Mouse (Mus musculus) lung, postnatal 0 days (tissue): ENCODE measurements at regions not wholly inside any gene's neighbourhood (a gene's known extent, or its start where the extent isn't known, plus 50 kb on each side); places are given as distances from the start of the nearest gene placed in this dataset.

ENCODE experiments used
- ATAC-seq: fragments of 200-750 bp; cut with Nextera tagmentation; 2 replicates; pipeline ENCODE4 v1.8.0; 2017; ENCODE audit warnings: moderate library complexity
- DNase-seq: peaks from one replicate; pipeline ENCODE4 v3.0.0-alpha.2; 2016; ENCODE audit warnings: low spot score
- H3K27ac ChIP-seq: fragments of 300-500 bp; sonication (generic); 2 replicates; pipeline ENCODE4 v1.5.1; 2014; ENCODE audit warnings: antibody characterized with exemption, mild to moderate bottlenecking, low read length, mixed read lengths
- H3K27me3 ChIP-seq: fragments of 300-500 bp; sonication (generic); replicated peaks from 2 replicates; pipeline ENCODE4 v1.6.1; 2014; ENCODE audit warnings: low read length, mixed read lengths; ENCODE audit not compliant: insufficient read depth
- H3K36me3 ChIP-seq: fragments of 300-500 bp; sonication (generic); 2 replicates; pipeline ENCODE4 v1.6.1; 2014; ENCODE audit warnings: low read length, mixed read lengths; ENCODE audit not compliant: insufficient read depth
- H3K4me1 ChIP-seq: fragments of 300-500 bp; sonication (generic); 2 replicates; pipeline ENCODE4 v1.6.1; 2014; ENCODE audit warnings: antibody characterized with exemption, low read depth, low read length, mixed read lengths; ENCODE audit not compliant: insufficient read depth
- H3K4me2 ChIP-seq: fragments of 300-500 bp; sonication (generic); replicated peaks from 2 replicates; pipeline ENCODE4 v1.6.1; 2014; ENCODE audit warnings: low read depth, mild to moderate bottlenecking, low read length, moderate library complexity, mixed read lengths
- H3K4me3 ChIP-seq: fragments of 300-500 bp; sonication (generic); 2 replicates; pipeline ENCODE4 v1.5.1; 2014; ENCODE audit warnings: low read depth, low read length
- H3K9ac ChIP-seq: fragments of 300-500 bp; sonication (generic); replicated peaks from 2 replicates; pipeline ENCODE4 v1.6.1; 2014; ENCODE audit warnings: low read depth, mild to moderate bottlenecking
- H3K9me3 ChIP-seq: fragments of 300-500 bp; sonication (generic); 2 replicates; pipeline ENCODE4 v1.6.1; 2016; ENCODE audit warnings: low read length, mixed read lengths
- CTCF ChIP-seq: IDR thresholded peaks from 2 replicates; pipeline ENCODE4 v1.5.1; 2016; ENCODE audit warnings: antibody characterized with exemption, mild to moderate bottlenecking
- EP300 ChIP-seq: IDR thresholded peaks from 2 replicates; pipeline ENCODE4 v1.6.1; 2016; ENCODE audit warnings: antibody characterized with exemption, mild to moderate bottlenecking, control low read depth
- WGBS: fragments of 180-500 bp; shearing (Covaris S2); extraction: QIAGEN DNeasy Blood & Tissue Kit; methylation state at CpG from one replicate; pipeline ENCODE4 v1.1.7; 2014; 5-methylcytosine and 5-hydroxymethylcytosine counted together

DNA sequence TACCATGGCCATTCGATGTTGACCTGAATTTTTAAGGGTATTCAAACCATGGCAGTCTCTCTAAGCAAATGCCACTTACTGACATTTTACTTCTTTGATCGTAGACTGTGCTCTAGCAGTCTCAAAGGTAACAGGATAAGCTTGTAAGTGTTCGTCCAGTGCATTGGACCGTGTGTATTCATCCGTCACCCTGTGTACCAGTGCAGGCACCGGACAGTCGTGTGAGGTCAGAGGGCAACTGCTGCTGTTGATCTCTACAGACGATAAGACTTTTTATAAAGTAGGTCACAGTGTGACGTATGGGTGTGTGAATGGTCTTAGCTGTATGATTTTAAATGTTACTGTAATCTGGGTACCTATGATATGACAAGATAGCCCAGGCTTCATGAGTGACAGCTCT lies 74.5 kb upstream of the Peli2 start:
- TF ChIP-seq EP300 = no peak
- no peak for TF ChIP-seq CTCF
- Histone ChIP-seq H3K4me2 (no peak overlapping the region), H3K9ac (no peak overlapping the region), H3K27me3 (no peaks in the 10 kb centered on the region), H3K4me1 (no peaks in the 10 kb centered on the region), H3K36me3 (no peaks in the 10 kb centered on the region), H3K27ac (no peak overlapping the region), H3K9me3 (no peaks in the 10 kb centered on the region), H3K4me3 (no peak overlapping the region)
- WGBS = 75% methylated on average over 9 of the region's 9 CpGs
- DNase-seq = no peak
- no peak for ATAC-seq

DNA sequence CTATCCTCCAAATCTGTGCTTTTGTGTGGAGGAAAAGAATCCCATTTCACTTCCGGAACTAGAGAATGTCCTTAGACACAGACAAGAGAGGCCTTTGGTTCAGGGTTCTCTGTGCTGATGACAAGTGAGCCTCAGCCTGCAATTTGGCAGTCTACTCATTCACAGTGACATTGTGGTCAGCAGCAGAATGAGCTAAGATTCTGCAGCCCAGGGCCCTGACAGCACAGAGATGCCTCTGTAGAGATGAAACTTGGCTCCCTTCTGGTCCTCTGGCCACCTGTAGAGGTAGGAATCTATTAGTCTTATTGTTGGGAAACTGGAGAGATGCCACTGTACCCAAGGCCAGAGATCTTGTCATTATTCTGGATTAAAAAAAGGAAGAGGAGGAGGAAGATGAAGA lies 73.8 kb upstream of the Peli2 start:
- H3K4me1 ChIP-seq = no peaks in the 10 kb centered on the region
- no peak overlapping the region for H3K9ac ChIP-seq
- WGBS = 77% methylated on average over 1 of the region's 1 CpGs
- no peak overlapping the region for H3K4me3 ChIP-seq
- H3K27me3 ChIP-seq = no peaks in the 10 kb centered on the region
- no peak overlapping the region for H3K4me2 ChIP-seq
- H3K9me3 ChIP-seq = no peaks in the 10 kb centered on the region
- TF ChIP-seq EP300 (no peak), CTCF (no peak)
- H3K36me3 ChIP-seq = no peaks in the 10 kb centered on the region
- no peak overlapping the region for H3K27ac ChIP-seq
- DNase-seq (no peak), ATAC-seq (no peak)

DNA sequence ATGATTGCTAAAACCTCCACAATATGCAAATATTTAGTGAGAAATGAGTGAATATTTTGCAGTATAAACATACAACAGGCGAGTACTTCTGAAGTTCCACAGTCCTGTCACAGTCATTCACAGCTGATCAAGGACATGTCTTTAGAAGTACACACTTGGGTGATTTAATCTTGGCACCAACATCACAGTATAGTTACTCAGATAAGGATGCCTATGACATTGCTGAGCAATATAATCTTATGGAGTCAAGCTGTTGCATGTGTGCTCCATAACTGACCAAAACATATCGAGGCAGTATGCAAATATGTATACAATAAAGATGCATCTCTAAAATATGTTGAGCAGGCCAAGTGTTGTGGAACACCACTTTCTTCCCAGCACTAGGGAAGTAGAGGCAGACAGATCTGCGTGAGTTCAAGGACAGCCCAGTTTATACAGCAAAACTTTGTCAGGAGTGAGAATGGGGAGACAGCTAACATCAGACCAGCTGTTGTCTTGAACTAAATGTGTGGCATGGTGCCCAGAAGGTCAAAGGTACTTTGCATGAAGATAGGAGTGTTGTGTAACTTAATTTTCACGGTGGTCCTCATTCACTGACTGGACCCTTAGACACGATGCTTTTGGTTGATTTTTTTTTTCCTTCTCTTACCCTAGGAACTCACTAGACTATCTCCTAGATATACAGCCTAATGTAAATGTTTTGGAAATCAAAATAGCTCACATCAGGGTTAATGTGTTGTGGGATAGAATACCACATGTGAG lies 70.7 kb upstream of the Peli2 start:
- H3K36me3 ChIP-seq = no peaks in the 10 kb centered on the region
- no peaks in the 10 kb centered on the region for H3K4me1 ChIP-seq
- H3K4me2 ChIP-seq = no peak overlapping the region
- peak; percentile 69 for ATAC-seq
- no peak overlapping the region for H3K27ac ChIP-seq
- DNase-seq = peak; percentile 73
- 47% methylated on average over 5 of the region's 5 CpGs for WGBS
- H3K9me3 ChIP-seq = no peaks in the 10 kb centered on the region
- TF ChIP-seq EP300 = peak; percentile 19; the same call in 1 of the 2 replicates
- no peak for TF ChIP-seq CTCF
- H3K4me3 ChIP-seq = no peak overlapping the region
- no peaks in the 10 kb centered on the region for H3K27me3 ChIP-seq
- no peak overlapping the region for H3K9ac ChIP-seq

DNA sequence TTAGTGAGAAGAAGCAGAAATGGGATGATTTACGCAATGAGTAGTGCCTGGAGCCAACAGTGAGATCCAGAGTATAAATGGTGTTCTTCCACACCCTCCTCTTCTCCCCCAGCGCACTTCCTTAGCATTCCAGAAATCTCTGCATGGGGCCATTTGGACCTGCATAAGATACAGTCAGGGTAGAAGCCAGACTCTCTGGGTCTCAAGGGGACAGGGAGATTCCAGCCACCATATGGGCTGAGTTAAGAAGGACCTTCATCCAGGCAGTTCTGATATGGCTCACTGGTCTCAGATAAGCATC lies 70.2 kb upstream of the Peli2 start:
- H3K4me3 ChIP-seq = no peak overlapping the region
- H3K4me2 ChIP-seq = no peak overlapping the region
- no peak overlapping the region for H3K9ac ChIP-seq
- H3K9me3 ChIP-seq = no peaks in the 10 kb centered on the region
- H3K4me1 ChIP-seq = no peaks in the 10 kb centered on the region
- ATAC-seq (peak; percentile 47), DNase-seq (peak; percentile 63)
- H3K27ac ChIP-seq = peak overlapping the region; percentile 32; the same call in 1 of the 2 replicates
- WGBS = 58% methylated on average over 2 of the region's 2 CpGs
- H3K36me3 ChIP-seq = no peaks in the 10 kb centered on the region
- no peak for TF ChIP-seq EP300
- no peak for TF ChIP-seq CTCF
- no peaks in the 10 kb centered on the region for H3K27me3 ChIP-seq

DNA sequence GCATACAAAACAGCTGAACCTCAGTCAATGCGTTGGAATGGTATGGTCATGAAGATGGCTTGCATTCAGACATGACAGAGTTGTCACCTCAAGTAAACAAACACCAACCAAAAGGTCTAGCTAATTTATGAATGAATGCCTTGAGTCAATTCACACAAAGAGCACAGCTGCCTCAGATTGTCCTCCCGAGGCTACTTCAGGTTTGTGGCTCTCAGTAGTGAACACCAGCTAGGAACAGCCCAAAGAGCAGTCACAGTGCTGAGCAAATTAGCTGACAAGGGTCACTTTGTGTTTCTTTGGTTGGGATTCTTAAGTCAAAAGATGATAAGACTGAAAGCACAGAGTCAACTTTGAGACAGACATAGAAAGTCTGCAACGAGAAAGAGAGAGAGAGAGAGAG lies 68.7 kb upstream of the Peli2 start:
- Histone ChIP-seq H3K4me2 (no peak overlapping the region), H3K9ac (no peak overlapping the region), H3K27ac (no peak overlapping the region), H3K9me3 (no peaks in the 10 kb centered on the region), H3K4me3 (no peak overlapping the region), H3K36me3 (no peaks in the 10 kb centered on the region), H3K27me3 (no peaks in the 10 kb centered on the region), H3K4me1 (no peaks in the 10 kb centered on the region)
- ATAC-seq (no peak), DNase-seq (no peak)
- WGBS = 40% methylated on average over 3 of the region's 3 CpGs
- no peak for TF ChIP-seq EP300
- TF ChIP-seq CTCF = no peak

DNA sequence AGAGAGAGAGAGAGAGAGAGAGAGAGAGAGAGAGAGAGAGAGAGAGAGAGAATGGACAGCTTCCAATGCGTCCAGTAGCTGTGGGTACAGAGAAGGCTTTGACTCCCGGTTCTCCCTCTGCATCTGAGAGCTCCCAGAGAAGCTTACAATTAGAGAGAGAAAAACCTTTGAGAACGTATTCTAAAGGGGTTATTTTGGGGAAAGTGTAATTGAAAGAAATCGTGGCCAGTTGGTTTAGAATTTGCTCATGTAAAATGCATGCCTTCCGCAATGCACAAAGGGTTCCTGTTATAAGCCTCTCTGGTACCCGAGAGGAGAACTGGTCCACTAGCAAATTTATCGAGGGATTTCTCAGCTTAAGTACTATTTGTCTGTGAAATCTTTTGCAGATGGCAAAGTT lies 68.2 kb upstream of the Peli2 start:
- H3K4me1 ChIP-seq = no peaks in the 10 kb centered on the region
- WGBS = 76% methylated on average over 7 of the region's 7 CpGs
- no peak overlapping the region for H3K4me2 ChIP-seq
- H3K36me3 ChIP-seq = no peaks in the 10 kb centered on the region
- no peak overlapping the region for H3K9ac ChIP-seq
- DNase-seq (no peak), ATAC-seq (no peak)
- TF ChIP-seq EP300 (no peak), CTCF (no peak)
- H3K4me3 ChIP-seq = no peak overlapping the region
- H3K9me3 ChIP-seq = no peaks in the 10 kb centered on the region
- no peak overlapping the region for H3K27ac ChIP-seq
- H3K27me3 ChIP-seq = no peaks in the 10 kb centered on the region

DNA sequence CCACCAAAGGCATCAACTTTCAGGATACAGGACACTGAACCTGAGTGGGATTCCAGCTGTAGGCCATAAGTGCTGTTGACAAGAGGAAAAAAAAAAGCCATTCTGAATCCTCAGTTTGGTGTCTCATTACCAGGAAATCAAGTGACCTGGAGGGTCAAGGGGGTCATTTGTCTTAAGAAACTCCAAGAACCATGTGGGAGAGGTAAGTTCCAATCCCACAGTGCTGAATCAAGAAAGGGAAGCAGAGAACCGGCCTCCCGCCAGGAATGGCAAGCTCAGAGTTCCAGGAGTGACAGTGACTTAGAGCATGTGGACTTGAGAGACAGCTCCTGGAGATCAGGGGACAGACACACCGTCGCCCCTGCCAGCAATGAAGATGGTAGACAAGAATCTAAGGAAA lies 67.5 kb upstream of the Peli2 start:
- no peaks in the 10 kb centered on the region for H3K36me3 ChIP-seq
- WGBS = 46% methylated on average over 4 of the region's 4 CpGs
- H3K27ac ChIP-seq = no peak overlapping the region
- no peaks in the 10 kb centered on the region for H3K4me1 ChIP-seq
- no peak for ATAC-seq
- no peak overlapping the region for H3K4me3 ChIP-seq
- H3K27me3 ChIP-seq = no peaks in the 10 kb centered on the region
- no peak overlapping the region for H3K9ac ChIP-seq
- no peaks in the 10 kb centered on the region for H3K9me3 ChIP-seq
- DNase-seq = no peak
- H3K4me2 ChIP-seq = no peak overlapping the region
- TF ChIP-seq CTCF (no peak), EP300 (no peak)
